Mouse (Mus musculus) thymus, postnatal 0 days (tissue): Measurements from ENCODE around the gene Dlx5. TPM values are rescaled to one million over a fixed set of nuclear protein-coding genes. Genes with fewer than 3 reads are reported as not detected.

Source experiments
- DNase-seq: peaks from one replicate; pipeline ENCODE4 v3.0.0-alpha.2; 2015; ENCODE audit warnings: low spot score
- polyA plus RNA-seq: library from polyadenylated mRNA; unstranded; fragments of >200 nt; fragmentation: Nextera tagmentation; extraction: Ambion mirVana; gene quantifications from 2 replicates; pipeline ENCODE4 v1.2.1, GENCODE M21; 2015

Gene Dlx5
- polyA plus RNA-seq, 1 experiment from 2014 or later: 0.23 TPM

DNA sequence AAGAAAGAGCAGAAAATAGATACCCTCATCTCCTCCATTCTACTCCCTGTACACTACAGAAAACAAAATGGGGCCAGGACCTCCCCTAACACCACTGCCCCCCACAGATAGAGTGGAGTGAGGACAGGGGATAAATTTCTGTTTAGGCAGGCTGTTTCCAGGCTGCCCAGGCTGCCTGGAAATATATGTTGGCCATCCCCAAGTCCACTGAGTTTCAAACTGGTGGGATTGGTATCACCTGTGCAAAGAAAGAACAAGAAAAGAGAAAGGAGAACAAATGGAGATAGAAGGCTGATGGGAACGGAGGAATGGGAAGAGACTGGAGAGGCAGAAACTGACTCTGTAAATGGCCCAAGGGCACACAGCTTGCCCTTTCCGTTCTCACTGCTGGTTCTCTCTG lies 5.7 kb downstream of the Dlx5 start:
- no peak for DNase-seq

DNA sequence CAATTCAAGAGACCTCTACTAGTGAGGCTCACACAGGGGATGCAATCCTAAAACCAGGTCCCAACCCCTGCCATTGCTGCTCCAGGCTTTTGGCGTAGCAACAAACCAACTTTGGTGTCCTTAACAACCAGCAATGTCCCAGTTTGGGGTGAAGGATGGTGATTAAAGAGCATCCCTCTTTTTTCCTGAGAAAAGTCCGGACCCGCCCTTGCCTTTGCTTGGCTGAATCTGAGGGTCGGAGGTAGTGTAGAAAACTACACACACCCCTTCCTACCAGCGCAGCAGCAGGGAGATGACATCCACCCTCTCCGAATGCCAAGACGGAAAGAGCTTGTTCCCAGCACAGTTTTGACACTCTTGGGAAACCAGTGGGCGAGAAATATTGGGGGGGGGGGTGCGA lies 6.2 kb downstream of the Dlx5 start:
- no peak for DNase-seq

DNA sequence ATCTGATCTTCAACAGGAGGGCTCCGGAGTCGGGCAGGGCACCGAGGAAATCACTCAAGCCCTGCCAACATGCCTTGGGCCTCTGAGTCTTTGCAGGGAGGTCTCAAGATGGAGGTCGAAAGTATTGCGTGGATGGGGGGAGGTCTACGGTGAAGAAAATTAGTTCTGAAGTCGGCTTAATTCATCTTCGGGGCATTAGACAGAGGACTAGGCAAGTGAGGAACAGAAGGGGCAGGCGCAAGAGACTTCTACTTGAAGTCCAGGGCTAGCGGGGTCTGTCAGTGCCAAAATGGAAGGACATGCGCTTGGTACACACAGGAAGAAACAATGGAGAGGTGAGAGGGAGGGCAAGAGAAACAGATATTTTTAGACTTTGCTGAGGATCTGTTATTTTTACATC lies 6.7 kb downstream of the Dlx5 start:
- DNase-seq: no peak

DNA sequence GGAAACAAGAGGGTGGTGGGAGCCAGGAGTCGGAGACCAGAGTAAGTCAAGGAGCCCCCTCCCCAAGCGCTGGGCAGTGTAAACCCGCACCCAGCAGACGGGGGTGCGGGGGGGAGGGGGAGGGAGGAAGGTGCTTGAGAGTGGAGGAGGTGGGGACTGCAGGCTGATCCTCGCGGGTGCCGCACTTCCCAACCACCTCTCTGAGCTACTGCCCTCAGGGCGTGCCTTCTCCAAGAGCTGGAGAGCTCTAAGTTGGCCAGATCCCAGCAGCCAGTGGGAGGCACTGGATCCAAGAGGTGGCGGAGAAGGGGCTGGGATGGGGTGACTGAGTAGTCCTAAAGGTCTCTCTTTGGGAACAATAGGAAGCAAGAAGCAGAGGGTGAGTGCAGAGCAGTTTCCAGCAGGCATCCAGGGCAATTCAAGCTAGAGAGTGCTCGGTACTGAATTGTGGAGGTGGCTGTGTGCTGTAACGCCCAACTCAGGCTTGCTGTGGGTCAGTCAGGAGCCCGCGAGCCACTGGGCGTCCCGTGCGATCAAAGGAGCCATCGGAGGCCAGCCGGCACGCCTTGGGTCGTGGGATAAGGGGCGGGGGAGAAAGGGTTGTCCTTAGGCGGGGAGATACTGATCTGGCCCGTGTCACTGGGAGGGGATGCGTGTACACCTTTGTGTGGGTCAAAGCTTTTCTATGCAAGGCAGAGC lies 7.7 kb downstream of the Dlx5 start:
- no peak for DNase-seq

DNA sequence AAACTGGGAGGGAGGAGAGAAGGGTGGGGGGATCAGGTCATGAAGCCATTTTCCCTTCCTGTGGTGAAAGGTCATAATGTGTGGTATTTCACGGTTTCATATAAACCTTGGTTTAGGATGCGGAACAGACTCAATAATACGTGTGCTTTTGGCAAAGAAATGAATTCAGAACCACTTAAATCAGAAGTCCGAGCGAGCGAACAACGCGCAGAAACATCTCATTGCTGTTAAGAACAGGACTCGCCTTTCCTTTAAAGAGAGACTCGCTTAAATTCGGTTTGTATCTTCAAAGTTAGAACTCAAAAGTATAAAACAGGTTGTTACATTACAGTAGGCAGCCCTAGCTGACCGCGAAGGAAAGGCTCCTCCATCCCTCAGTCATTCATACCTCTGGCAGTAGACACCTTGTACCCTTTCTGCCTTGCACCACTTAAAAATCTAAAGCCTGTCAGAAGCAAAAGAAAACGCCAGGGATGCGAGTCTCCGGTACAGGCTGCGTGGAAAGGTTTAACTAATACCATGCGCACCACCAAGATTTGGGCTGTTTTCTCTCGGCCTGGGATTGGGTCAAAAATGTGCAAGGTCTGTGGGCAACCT lies 8.3 kb downstream of the Dlx5 start:
- no peak for DNase-seq

DNA sequence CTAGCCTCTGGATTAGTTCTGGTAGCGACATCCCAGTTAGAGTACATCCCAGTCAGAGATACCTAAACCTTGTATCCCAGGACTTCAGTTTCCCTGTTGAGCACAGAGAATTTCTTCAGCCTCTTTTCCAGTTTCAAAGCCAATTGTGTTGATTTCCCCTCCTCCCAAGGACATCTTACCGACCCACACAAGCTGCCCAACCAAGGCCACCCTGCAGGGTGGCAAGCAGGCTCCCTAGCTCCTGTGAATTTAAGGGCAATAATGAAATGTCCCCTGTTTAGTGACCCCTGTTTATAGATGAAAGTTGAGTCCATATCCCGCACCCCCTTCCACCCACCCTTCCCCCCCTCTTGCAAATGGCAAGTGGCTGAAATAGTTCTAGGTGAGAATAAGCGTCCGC lies 9.0 kb downstream of the Dlx5 start:
- no peak for DNase-seq

DNA sequence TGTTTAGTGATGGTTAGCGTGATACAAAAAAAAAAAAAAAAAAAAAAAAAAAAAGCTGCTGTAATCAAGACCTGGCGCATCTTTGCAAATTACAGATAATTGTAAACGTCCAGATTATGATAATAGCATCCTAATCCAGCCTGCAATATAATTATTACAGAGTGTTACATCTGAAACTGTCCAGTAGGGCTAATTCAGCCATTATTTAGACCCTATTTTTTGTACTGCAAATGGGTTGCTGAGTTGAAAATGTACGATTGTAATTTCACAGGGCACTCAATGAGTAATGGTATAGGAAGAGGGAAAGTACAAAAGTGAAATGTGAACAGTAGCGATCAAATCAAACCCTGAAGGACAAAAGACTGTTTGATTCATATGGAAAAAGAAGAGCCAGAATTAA lies 10.2 kb downstream of the Dlx5 start:
- no peak for DNase-seq

DNA sequence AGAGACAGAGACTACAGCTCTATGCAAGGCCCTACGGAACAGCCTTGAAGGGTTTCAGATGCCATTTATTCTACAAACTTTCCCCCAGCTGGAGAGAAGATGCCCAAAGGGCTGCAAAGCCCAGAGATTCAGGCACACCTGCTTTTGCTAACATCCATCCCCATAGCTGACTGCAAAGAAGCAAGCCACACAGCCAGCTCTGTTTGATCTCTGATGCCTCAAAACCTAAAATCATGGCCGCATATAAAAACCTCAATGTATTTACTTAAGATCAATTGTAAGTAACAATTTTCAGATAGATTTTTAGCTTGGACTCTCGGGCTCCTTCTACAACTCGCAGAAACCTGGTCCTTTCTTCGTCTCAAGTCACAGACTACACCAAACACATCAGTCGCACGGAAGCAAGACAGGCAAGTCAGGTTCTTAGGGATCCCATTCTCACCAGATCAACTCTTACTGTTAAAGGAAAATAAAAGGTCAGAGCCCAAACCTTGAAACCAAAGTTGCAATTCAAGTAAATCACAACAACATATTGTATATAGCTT lies 10.9 kb downstream of the Dlx5 start:
- no peak for DNase-seq

DNA sequence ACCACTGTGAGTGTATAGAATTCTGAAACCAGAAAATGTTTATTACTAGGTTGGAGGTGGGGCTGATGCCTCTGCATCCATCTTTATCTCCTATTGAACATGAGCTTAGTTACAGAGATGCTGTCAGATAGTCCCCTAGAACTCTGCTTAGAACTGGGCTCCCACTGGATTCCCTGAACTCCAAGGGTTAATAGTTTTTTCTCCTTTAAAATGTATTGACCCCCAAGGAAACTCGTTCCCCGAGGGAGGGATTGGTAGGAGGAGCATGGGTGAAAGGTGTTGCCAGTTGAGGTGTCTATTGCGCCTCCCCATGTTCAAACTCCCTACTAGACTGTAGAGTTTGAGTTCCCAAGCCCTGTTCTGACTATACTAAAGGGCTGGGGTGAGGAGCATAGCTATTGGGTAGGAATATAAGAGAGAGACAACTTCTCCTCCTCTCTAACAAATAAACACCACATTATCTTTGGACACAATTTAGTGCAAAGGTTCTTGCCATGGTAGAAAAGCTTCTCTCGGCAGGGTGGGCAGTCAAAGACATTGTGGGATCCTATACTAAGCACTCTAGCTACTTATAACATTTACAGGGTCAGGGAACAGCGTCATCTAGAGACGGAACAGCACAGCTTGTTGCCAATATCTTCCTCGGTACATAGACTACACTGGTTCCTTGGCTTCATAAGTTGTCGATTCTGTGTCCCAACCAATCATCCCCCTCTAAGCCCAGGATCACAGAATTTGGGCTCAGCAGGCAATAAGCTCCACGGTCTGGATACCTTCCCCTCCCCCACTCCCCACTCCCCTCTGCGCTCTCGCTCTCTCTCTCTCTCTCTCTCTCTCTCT lies 11.7 kb downstream of the Dlx5 start:
- DNase-seq: no peak

DNA sequence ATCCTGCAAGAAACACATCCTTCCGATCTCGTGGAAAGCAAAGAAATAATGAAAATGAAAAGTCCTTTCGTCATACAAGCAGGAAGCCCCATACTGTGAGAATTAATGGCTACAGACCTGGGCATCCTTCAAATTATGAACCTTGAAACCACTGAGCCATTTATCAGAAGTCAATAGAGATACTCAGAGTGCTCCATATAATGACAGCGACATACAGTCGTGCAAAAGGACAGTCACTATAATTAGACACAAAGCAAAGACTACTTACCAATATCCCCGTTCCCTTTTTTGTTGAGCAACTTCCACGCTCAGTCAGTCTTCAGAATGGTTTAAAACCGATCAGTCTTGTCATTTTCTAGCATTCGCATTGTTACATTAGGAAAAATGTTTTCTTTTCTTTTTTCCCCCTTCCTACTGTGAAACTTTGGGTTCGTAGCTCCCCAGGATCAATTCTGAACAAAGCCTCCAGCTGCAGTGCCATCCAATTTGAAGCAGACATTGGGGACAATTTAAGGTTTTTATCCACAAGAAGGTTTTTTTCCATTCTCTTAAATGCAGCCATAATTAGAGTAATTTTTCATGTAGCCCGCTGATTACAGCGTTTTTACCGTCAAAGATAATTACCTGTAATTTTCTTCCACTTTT lies 12.7 kb downstream of the Dlx5 start:
- DNase-seq: no peak

DNA sequence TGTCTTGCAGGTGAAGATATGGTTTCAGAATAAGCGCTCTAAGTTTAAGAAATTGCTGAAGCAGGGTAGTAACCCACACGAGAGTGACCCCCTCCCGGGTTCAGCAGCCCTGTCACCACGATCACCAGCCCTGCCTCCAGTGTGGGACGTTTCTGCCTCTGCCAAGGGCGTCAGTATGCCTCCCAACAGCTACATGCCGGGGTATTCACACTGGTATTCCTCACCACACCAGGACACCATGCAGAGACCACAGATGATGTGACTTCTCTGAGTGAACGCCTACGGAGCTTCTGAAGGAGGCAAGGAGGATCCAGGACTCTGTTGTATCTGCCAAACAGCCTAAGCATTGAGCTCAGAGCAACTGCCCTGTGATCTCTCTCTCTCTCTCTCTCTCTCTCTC lies 14.9 kb downstream of the Dlx5 start:
- no peak for DNase-seq

DNA sequence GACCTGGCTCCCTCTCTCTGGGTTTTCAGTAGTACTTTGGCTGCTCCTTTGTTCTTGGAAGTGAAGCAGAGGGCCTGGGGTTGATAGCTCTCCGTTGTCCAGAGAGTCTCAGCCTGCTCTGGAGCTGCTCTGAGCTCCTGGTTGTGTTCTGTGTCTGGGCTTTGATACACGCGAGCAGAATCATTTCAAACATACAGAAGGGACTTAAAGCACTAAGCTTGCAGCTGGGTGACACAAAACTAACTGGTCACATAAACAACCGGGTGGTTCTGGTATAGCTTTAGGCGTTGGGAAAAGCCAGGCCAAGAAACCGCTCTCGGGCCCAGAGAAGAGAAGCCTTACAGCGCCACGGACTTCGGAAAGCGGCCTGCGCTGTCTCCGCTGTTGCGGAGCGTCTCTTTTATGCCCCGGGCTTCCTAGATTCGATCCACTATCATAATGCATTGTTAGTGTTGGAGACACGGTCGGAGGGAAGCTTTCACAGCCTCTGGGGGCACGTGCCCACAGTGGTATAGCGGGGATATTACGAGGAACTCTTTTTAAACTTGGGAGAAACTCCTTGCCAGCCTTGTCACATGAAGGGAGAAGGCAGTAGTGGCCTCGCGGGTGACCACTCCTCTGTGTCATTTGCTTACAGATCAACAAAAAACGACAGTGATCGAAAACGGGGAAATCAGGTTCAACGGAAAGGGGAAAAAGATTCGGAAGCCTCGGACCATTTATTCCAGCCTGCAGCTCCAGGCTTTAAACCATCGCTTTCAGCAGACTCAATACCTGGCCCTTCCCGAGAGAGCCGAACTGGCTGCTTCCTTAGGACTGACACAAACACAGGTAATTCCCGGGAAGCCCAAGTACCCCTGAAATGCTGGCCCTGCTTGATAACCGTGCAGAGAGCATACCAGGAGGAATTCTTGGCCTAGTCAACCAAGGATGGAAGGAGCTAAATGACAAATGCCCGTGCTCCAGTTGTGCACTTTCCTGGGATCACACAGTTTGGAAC lies 17.1 kb downstream of the Dlx5 start:
- DNase-seq: no peak

DNA sequence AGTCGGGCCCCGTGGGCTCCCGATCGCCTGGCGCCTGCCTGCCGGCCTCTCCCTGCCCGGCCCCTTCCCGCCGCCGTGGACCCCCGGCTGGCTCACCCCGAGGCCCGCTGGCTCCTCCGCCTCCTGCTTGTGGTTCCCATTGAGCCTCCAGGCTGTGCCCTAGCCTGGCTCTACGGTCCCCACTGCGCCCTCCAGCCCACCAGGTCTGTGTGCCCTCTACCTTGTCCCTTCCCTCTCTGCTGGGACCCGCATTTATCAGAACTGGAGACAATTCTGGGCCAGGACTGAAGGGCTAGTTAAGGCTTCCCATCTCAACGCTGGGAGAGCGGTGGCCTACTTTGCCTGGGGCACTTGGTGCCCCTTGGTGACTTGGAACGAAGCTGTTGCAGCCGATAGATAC lies 17.9 kb downstream of the Dlx5 start:
- DNase-seq: no peak

DNA sequence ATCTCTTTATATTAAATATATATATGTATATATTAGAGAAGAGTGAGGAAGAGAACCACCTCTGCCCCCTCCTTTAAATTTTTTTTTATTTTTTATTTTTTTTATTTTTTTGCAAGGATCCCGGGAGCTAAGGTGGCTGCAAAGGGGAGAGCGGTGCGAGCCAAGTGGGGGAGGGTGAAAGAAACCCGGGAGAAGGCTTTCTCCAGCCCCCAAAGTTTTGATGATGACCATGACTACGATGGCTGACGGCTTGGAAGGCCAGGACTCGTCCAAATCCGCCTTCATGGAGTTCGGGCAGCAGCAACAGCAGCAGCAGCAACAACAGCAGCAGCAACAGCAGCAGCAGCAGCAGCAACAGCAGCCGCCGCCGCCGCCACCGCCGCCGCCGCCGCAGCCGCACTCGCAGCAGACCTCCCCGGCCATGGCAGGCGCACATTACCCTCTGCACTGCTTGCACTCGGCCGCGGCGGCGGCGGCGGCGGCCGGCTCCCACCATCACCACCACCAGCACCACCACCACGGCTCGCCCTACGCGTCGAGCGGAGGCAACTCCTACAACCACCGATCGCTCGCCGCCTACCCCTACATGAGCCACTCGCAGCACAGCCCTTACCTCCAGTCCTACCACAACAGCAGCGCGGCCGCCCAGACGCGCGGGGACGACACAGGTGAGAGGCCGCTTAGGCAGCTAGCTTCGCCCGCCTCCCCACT lies 18.6 kb downstream of the Dlx5 start, which contains the start of gene Dlx6:
Gene Dlx6 (plus strand): TSS at position 175 of the 711 bp plus-strand sequence.
- DNase-seq: peak; percentile 6

DNA sequence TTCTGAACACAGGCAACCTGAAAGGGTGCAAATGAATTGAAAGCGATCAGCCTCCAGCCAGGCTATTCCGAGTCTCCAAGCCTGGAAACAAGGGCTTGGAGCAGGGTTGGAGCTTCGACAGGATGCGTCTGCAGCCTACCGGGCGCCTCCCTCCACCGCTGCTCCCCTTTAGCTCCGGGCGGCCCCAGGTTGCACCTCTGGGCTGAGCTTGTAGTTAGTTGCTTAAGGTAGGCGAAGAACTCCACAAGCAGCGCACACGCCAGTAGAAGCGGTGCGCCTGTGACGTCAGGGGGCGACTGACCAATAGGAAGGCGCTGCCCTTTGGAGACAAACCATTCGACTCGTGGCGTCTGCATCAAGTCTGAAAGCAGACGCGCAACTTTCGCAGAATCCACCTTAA lies 19.3 kb downstream of the Dlx5 start:
- DNase-seq: no peak

DNA sequence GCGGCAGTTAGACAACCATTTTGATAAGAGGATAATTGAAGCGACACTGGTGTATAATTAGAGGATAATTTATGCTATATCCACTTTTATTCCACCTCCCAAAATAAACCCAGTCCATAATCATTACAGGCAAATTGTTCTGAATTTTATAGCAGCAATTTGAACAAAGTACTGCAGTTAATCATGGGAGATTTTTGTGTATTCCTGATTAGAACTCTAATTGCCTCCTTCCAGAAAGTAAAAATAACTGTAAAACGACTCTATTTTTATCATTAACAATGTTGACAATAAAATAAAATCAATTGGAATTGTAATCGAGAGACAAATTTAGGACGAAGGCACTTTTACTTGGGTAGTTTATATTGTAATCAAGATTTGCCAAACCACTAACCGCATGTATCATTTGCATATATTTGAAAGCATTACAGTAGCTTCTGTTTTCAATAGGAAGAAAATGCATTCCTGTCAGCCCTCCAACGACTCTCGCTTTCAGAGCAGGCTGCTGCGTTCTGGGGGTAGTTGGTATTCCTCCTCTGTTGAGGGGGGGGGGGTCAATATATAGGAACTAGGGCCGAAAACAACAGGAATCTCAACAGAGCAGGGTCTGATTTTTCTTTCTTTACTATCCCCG lies 20.0 kb downstream of the Dlx5 start:
- DNase-seq: no peak

DNA sequence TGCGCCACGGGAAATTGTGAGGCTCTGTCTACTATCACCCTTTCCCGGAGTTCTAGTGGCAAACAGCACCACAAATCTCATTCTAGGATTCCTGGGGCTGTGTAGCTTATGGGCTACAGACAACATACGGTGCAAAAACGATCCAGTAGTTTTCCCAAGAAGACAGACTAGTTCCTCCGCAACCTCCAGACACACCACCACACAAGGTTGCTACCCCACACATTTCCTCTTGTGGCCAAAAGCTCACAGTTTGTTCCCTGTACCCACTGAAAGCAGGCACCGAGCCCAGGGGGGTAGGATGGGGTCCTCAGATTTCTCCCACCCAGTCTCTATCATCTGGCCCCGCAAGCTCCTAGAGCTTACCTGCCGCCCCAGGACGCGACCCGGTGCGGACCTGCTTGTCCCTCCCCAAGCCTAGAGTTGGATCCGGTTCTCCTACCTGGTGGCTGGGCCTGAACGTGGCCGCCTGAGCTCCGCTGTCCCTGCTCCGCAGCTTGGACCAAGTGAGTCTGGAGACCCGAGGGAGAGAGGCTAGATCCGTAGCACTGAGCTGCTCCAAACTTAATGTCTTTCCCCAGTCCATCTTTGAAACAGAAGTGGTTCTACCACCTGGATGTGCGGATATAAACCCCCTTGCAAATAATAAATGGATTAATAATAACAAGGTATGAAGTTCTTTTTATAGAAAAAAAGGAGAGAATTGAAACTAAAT lies 20.6 kb downstream of the Dlx5 start:
- DNase-seq: no peak

DNA sequence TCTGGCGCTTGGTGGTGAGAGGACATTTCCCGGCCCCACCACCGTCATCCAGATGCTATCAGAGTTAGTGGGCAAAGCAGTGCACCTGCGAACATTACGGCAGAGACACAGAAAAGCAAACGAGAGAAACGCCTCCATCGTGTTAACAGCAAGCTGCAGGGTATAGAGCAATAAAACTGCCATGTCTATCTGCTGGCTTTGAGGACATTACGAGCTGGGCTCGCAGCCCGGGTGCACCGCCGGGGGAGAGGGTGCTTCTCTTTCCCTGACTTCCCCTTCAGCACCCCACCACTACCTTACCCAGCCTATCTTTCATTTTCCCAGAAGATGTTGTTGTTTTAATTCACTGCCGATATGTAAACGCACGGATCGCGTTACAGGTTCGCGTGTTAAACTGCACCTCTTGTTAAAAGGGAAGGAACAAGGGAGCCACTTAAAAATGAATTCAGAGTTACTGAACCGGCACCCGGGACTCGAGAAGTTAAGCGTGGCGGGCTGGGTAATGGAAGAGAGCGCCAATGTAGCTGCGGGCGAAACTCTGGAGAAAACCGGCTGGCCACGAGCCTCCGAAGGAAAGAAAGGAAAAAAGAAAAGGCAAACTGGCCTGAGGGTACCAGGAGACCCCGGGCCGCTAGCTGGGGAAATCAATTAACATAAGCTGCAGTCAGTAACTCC lies 21.3 kb downstream of the Dlx5 start:
- DNase-seq: no peak
